Mouse (Mus musculus) 416B (cell line): ENCODE data around the gene Hoxb7.

Experiments used
- DNase-seq: peaks from one replicate; pipeline ENCODE4 v3.0.0; 2011; ENCODE audit warnings: low read depth

Hoxb7 gene

DNA sequence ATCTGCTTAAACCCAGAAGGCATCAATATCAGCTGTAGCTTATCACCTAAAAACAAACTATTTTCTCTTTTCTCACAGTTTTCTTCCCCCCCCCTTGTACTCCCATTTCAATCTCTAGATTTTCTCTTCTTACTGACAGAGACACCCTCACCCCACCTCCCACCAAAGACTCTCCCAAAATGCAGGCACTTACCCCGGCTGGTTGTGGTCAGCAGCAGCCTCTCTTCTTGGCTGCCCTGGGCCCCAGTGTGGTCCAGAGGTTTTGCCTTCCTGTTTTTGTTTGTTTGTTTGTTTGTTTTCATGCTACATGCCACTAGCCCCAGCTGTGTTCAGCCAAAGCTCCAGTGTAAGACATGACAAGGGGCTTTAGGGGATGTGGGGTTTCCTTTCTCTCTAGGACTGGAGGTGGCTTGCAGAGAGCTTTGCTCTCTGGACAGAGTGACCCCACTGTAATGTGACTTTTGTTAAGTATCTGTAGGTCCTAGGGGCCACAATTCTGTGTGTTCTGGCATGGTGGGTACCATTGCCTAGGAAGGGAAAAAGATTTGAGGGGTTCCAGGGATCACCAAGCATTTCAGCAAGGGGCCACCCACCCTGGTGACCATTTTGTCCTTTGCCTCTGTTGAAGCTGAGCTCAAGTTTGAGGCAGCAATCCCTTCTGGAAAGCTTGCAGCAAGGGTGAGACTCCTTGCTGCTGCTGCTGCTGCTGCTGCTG is 18.2 kb upstream of the Hoxb7 start:
- DNase-seq, result no peak

GRCm38 (mm10) chr11:96269869-96270268 is 16.6 kb upstream of the Hoxb7 start:
- no peak for DNase-seq

GRCm38 (mm10) chr11:96270996-96271540 is 15.4 kb upstream of the Hoxb7 start, which contains the start of gene Hoxb9:
TSS of gene Hoxb9 (plus strand) at chr11:96271457.
- no peak for DNase-seq

DNA sequence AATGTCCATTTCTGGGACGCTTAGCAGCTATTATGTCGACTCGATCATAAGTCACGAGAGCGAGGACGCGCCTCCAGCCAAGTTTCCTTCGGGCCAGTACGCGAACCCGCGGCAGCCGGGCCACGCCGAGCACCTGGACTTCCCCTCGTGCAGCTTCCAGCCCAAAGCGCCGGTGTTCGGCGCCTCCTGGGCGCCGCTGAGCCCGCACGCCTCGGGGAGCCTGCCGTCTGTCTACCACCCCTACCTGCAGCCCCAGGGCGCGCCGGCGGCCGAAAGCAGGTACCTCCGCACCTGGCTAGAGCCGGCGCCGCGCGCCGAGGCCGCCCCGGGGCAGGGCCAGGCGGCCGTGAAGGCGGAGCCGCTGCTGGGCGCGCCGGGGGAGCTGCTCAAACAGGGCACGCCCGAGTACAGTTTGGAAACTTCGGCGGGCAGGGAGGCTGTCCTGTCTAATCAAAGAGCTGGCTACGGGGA is 14.8 kb upstream of the Hoxb7 start:
- no peak for DNase-seq

DNA sequence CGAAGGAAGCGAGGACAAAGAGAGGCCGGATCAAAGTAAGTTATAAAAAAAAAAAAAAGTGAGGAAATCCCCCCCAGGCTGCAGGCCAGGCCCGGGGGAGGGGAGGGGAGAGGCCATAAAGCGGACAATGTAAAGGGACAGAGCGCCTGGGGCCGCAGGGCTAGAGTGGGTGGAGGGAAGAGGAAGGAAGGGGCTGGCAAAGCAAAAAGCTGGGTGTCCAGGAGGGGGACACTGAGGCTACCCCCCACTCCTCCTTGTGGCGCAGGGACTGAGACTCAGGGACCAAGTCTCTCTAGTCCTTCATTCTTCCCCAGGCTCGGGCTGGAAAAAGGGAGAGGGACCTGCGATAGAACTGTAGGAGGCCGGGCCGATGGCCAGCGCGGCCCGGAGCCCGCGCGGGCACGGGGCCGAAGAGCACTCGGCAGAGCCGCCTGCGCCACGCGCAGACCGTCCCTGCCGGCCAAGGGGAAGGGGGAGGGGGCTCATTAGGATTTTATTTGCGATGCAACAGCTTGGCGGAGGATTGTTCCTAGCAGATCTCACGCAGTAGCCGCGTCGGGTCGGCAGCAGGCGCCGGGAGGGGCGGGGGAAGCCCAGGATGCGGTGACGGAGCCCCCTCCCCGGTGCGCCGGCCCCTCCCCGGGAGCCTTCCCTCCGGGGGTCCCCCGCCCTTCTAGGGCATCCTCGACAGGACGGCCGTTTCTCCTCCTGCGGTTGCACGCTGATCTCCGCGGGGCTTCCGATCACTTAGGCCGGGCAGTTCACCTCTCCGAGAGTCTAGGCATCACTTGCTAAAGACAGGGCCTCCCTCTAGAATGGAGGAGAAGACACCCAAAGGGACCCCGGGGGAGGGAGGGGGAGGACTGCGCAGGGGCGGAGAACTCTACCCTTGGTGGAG is 14.2 kb upstream of the Hoxb7 start:
- no peak for DNase-seq

DNA sequence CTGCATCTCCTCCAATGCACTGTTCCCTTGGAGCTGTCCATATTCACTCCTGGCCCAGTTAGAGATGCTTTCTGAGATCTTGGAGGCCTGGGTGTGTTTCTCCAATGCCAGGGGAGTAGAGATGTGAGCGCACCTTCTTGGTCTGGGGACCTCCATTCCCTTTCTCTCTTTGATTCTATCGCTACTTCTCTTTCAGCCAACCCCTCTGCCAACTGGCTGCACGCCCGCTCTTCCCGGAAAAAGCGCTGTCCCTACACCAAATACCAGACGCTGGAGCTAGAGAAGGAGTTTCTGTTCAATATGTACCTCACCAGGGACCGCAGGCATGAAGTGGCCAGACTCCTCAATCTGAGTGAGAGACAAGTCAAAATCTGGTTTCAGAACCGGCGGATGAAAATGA is 12.0 kb upstream of the Hoxb7 start:
- DNase-seq, result no peak

DNA sequence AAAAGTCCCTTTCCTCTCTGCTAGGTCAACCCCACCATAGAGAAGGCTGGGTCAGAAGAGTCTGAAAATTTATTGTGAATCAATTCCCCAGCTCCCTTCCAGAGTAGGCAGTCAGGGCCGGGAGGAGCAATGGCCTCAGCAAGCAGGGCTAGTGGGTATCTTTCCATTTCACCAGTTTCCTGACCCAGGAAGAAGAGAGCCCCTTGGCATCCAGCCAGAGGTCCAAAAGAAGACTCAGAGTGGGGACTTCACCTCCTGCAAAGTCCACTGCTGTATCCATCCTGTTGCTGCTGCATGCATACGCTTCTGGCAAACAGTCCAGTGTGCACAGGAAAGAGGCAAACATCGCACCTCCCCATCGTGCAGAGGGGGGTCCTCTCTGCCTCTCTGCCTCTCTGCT is 10.5 kb upstream of the Hoxb7 start:
- no peak for DNase-seq

GRCm38 (mm10) chr11:96277151-96278044 is 9.0 kb upstream of the Hoxb7 start:
- no peak for DNase-seq

GRCm38 (mm10) chr11:96278324-96278723 is 8.1 kb upstream of the Hoxb7 start:
- peak; percentile 6 for DNase-seq

- peak; percentile 78 for DNase-seq
These were observed 7.7 kb upstream of the Hoxb7 start for GRCm38 (mm10) chr11:96278773-96279172.

GRCm38 (mm10) chr11:96279421-96280233 is 6.8 kb upstream of the Hoxb7 start:
- DNase-seq, result no peak

- DNase-seq, result no peak
These were observed 5.7 kb upstream of the Hoxb7 start for GRCm38 (mm10) chr11:96280399-96281378.

DNA sequence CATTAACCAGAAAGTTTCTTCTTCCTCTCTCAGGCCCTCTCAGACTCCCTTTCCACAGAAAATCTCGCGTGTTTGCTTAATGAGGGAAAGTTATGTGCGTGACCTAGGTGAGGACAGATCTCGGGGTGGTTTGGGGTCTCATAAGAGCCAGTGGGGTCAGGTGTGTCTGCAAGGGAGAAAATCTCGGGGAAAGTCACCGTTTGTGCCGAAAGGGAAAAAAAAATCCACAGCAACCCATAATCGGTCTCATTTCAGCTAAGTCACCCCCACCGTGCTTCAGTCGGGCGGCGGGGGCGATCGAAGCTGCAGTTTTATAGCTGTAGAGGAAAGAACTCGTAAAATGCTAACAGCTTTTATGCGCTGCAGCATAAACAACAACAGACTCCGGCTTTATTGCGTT is 5.0 kb upstream of the Hoxb7 start:
- no peak for DNase-seq

DNA sequence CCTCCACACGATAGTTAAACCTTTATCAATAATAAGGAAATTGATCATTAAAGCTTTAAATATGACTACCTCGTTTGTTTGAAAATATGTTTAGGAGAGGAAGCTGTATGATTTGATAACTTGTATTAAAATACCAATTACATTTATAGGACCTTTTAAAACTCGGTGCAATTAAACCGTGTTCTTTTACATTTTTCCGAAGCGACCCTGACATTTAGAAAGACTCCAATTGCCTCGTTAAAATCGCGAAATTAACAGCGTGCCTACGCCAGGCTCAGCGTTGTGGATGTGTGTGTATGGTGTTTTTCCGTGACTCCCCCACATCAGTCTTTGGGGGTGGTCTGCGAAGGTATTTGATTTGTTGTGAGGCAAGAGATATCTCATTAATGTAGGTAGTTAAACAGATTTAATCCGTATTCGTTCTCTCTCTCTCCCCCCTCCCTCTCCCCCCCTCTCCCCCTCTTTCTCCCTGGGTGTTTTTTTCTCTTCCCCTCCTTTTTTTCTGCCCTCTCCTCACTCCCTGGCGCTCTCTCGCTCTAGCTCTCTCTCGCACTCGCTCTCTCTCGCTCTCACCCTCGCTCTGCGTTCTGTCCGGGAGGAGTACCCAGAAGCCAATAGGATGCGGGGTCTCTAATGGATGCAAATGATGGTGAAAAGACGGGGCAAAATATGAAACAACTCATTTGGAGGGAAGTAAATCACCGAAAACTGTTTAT is 4.4 kb upstream of the Hoxb7 start, which contains the start of gene Hoxb8:
Gene Hoxb8 (plus strand): TSS at position 51 of the 716 bp plus-strand sequence.
- DNase-seq, result no peak

DNA sequence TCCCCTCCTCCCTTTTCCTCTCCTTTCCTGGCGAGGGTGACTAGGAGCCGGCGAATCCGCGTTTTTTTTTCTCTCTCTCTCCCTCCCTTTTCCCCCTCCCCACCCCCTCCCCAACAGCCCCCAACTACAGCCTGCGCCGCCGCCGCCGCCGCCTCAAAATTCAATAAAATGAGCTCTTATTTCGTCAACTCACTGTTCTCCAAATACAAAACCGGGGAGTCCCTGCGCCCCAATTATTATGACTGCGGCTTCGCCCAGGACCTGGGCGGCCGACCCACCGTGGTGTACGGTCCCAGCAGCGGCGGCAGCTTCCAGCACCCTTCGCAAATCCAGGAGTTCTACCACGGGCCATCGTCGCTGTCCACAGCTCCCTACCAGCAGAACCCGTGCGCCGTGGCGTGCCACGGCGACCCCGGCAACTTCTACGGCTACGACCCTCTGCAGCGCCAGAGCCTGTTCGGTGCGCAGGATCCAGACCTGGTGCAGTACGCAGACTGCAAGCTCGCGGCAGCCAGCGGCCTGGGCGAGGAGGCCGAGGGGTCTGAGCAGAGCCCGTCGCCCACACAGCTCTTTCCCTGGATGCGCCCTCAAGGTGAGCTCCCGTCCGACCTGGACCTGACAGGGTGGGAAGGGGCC is 3.5 kb upstream of the Hoxb7 start:
- no peak for DNase-seq

- DNase-seq, result no peak
These were observed 2.2 kb upstream of the Hoxb7 start for GRCm38 (mm10) chr11:96284041-96284749.
